Mouse (Mus musculus) kidney, postnatal 0 days (tissue): ENCODE results near the gene Rftn1. TPM values are rescaled to one million over a fixed set of nuclear protein-coding genes. Genes with fewer than 3 reads are reported as not detected.

Experiments
- ATAC-seq: fragments of 200-750 bp; cut with Nextera tagmentation; replicated peaks from 2 replicates; pipeline ENCODE4 v1.8.0; 2017; ENCODE audit warnings: low read depth, moderate number of reproducible peaks, moderate TSS enrichment, moderate library complexity; ENCODE audit not compliant: low FRiP score
- DNase-seq: peaks from one replicate; pipeline ENCODE4 v3.0.0-alpha.2; 2016; ENCODE audit warnings: low spot score
- H3K27ac ChIP-seq: fragments of 300-500 bp; sonication (generic); 2 replicates; pipeline ENCODE4 v1.5.1; 2014; ENCODE audit warnings: mild to moderate bottlenecking
- H3K27me3 ChIP-seq: fragments of 300-500 bp; sonication (generic); 2 replicates; pipeline ENCODE4 v1.6.1; 2014; ENCODE audit warnings: low read length, mixed read lengths; ENCODE audit not compliant: insufficient read depth
- H3K36me3 ChIP-seq: fragments of 300-500 bp; sonication (generic); 2 replicates; pipeline ENCODE4 v1.6.1; 2014; ENCODE audit warnings: low read length, mixed read lengths; ENCODE audit not compliant: insufficient read depth
- H3K4me1 ChIP-seq: fragments of 300-500 bp; sonication (generic); replicated peaks from 2 replicates; pipeline ENCODE4 v1.6.1; 2014; ENCODE audit warnings: antibody characterized with exemption, low read length, mixed read lengths; ENCODE audit not compliant: insufficient read depth
- H3K4me2 ChIP-seq: fragments of 300-500 bp; sonication (generic); 2 replicates; pipeline ENCODE4 v1.6.1; 2014; ENCODE audit warnings: mild to moderate bottlenecking, low read length, moderate library complexity, mixed read lengths
- H3K4me3 ChIP-seq: fragments of 300-500 bp; sonication (generic); replicated peaks from 2 replicates; pipeline ENCODE4 v1.5.1; 2014; ENCODE audit warnings: low read depth, low read length
- H3K9ac ChIP-seq: fragments of 300-500 bp; sonication (generic); 2 replicates; pipeline ENCODE4 v1.6.1; 2014; ENCODE audit warnings: low read depth, low read length
- H3K9me3 ChIP-seq: fragments of 300-500 bp; sonication (generic); replicated peaks from 2 replicates; pipeline ENCODE4 v1.6.1; 2016; ENCODE audit warnings: low read length, inconsistent platforms, mixed read lengths
- CTCF ChIP-seq: IDR thresholded peaks from 2 replicates; pipeline ENCODE4 v1.5.1; 2016; ENCODE audit warnings: antibody characterized with exemption, low read depth, mild to moderate bottlenecking, moderate library complexity
- WGBS: fragments of 180-500 bp; shearing (Covaris S2); extraction: QIAGEN DNeasy Blood & Tissue Kit; methylation state at CpG from one replicate; pipeline ENCODE4 v1.1.7; 2014; 5-methylcytosine and 5-hydroxymethylcytosine counted together
- polyA plus RNA-seq: library from polyadenylated mRNA; unstranded; fragments of >200 nt; fragmentation: Nextera tagmentation; extraction: Ambion mirVana; gene quantifications from 2 replicates; pipeline ENCODE4 v1.2.1, GENCODE M21; 2015

Rftn1 gene
- polyA plus RNA-seq, 1 experiment from 2014 or later, result 11.8 TPM

- no peak for TF ChIP-seq CTCF
- Histone ChIP-seq H3K9me3 (no peaks in the 10 kb centered on the region), H3K4me2 (no peak overlapping the region), H3K4me3 (no peak overlapping the region), H3K4me1 (no peaks in the 10 kb centered on the region), H3K36me3 (no peaks in the 10 kb centered on the region), H3K9ac (no peak overlapping the region), H3K27me3 (no peaks in the 10 kb centered on the region), H3K27ac (no peak overlapping the region)
- 83% methylated on average over 3 of the region's 3 CpGs for WGBS
- no peak for ATAC-seq
- DNase-seq, result no peak
Observed at GRCm38 (mm10) chr17:50002171-50002570, 188.3 kb downstream of the Rftn1 start.

DNA sequence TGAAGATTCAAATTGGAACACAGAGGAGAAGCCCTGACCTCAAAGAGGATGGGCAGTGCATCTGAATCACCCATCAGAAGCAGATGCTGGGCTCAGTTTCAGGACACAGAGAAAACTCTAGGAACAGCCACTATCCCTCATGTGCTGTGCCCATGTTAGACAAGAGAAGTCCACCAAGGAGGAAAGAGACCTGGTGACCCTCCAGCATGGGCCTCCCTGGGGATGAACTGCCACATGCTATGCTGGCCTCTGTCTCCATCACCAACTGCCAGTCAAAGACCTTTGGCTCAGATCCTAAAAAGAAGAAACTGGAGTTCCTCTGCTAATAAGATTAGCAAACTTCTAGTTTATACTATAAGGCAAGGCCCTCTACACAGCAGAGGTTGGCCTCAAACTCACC lies 188.7 kb downstream of the Rftn1 start:
- TF ChIP-seq CTCF, result no peak
- no peak for ATAC-seq
- DNase-seq, result no peak
- Histone ChIP-seq H3K9me3 (no peaks in the 10 kb centered on the region), H3K36me3 (no peaks in the 10 kb centered on the region), H3K4me1 (no peaks in the 10 kb centered on the region), H3K4me3 (no peak overlapping the region), H3K27me3 (no peaks in the 10 kb centered on the region), H3K27ac (no peak overlapping the region), H3K9ac (no peak overlapping the region), H3K4me2 (no peak overlapping the region)

- Histone ChIP-seq H3K27ac (no peak overlapping the region), H3K9me3 (no peaks in the 10 kb centered on the region), H3K9ac (no peak overlapping the region), H3K4me3 (no peak overlapping the region), H3K4me2 (no peak overlapping the region), H3K27me3 (no peaks in the 10 kb centered on the region), H3K36me3 (no peaks in the 10 kb centered on the region), H3K4me1 (no peaks in the 10 kb centered on the region)
- WGBS, result 85% methylated on average over 3 of the region's 3 CpGs
- DNase-seq, result no peak
- no peak for ATAC-seq
- TF ChIP-seq CTCF, result no peak
Observed at GRCm38 (mm10) chr17:50000580-50000979, 189.9 kb downstream of the Rftn1 start.

DNA sequence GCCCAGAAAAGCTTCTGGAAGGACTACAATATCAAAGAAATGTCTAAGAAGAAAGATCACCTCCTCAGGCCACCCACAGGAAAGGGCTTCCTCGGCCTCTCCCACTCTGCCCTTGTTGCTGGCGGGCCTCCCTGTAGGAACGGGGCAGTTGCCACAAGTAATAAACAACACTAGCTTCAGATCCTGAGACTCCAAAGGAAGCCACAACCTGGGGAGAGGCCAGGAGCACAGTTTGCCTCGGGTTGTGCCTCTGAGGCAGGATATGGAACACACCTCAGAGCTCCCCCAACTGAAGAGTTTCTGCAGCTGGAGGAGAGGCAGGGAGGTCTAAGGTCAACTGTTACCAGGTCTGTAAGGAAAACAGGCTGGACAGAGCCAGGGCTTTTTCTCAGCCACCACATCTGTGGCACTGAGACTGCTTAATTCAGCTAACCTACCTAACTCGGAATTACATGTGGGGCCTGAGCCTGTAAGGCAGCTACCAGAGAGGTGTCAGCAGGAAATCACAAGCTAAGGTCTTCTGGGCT lies 193.8 kb downstream of the Rftn1 start:
- H3K27ac ChIP-seq, result no peak overlapping the region
- WGBS, result 27% methylated on average over 5 of the region's 5 CpGs
- no peak overlapping the region for H3K9ac ChIP-seq
- no peak overlapping the region for H3K4me2 ChIP-seq
- ATAC-seq (no peak), DNase-seq (peak; percentile 49)
- no peak overlapping the region for H3K4me3 ChIP-seq
- no peaks in the 10 kb centered on the region for H3K9me3 ChIP-seq
- H3K27me3 ChIP-seq, result no peaks in the 10 kb centered on the region
- no peak for TF ChIP-seq CTCF
- H3K4me1 ChIP-seq, result no peaks in the 10 kb centered on the region
- H3K36me3 ChIP-seq, result no peaks in the 10 kb centered on the region

DNA sequence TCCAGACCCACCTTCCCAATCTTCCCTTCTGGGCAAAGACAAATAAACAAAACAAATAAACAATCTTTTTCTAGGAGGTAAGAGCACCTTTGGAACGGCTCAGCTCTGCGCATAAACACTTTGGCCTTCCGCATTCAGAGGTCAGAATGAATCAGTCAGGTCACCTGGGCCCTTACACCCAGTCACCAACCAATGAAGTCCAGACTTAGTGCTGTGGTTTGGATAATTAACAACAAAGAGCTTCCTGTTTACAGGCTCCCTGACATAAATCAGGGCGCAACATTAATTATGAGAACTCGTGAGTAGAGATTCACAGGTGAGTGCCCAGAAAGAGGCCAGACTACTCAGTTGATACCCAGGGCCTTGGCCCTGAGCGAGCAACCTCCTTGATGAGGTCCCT lies 194.4 kb downstream of the Rftn1 start:
- no peak overlapping the region for H3K4me3 ChIP-seq
- ATAC-seq (no peak), DNase-seq (no peak)
- TF ChIP-seq CTCF, result no peak
- no peak overlapping the region for H3K4me2 ChIP-seq
- no peaks in the 10 kb centered on the region for H3K36me3 ChIP-seq
- no peaks in the 10 kb centered on the region for H3K27me3 ChIP-seq
- H3K9ac ChIP-seq, result no peak overlapping the region
- no peaks in the 10 kb centered on the region for H3K9me3 ChIP-seq
- 66% methylated on average over 6 of the region's 6 CpGs for WGBS
- no peaks in the 10 kb centered on the region for H3K4me1 ChIP-seq
- H3K27ac ChIP-seq, result no peak overlapping the region

DNA sequence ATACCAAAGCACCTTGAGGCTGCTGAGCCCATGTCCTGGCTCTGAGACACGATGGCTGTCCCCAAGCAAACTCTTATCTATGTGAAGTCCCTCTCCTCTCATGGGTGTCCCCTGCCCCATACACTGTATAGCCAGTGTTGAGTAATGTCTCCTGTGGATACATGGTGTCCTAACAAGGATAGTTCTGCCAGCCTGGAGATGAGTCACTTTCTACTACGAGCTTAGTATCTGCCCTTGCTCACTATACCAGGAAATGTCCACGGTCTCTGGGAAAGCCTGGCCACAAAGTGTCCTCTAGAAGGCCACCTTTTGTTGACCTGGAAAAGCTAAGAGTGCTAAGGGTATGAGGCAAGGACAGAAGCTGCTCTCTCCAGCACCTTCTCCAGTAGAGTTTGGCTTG lies 195.2 kb downstream of the Rftn1 start:
- H3K9ac ChIP-seq, result no peak overlapping the region
- no peak for TF ChIP-seq CTCF
- no peak overlapping the region for H3K4me3 ChIP-seq
- no peak for DNase-seq
- no peak overlapping the region for H3K4me2 ChIP-seq
- no peaks in the 10 kb centered on the region for H3K27me3 ChIP-seq
- no peak overlapping the region for H3K27ac ChIP-seq
- no peaks in the 10 kb centered on the region for H3K36me3 ChIP-seq
- no peaks in the 10 kb centered on the region for H3K4me1 ChIP-seq
- no peaks in the 10 kb centered on the region for H3K9me3 ChIP-seq
- WGBS, result 93% methylated on average over 3 of the region's 3 CpGs
- no peak for ATAC-seq

DNA sequence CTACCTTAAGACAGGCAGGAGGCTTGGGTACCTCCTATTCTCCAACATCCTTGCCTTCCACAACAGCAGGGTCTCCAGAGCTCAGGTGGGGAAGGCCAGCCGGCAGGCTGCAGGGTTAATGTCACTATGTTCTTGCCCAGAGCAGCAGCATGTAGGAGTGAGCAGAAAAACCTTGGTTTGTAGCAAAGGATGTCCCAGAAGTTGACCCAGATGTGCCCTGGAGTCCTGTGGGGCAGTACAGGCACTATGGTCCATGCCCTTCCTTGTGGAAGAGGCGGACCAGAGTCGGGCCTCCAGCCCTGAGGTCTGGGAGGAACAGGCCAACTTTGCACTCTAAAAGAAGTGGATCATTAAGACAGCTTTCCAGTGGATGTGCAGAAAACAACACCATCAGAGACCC lies 196.8 kb downstream of the Rftn1 start:
- no peaks in the 10 kb centered on the region for H3K9me3 ChIP-seq
- H3K27ac ChIP-seq, result no peak overlapping the region
- TF ChIP-seq CTCF, result no peak
- H3K4me1 ChIP-seq, result no peaks in the 10 kb centered on the region
- no peaks in the 10 kb centered on the region for H3K36me3 ChIP-seq
- no peak overlapping the region for H3K4me3 ChIP-seq
- no peak overlapping the region for H3K9ac ChIP-seq
- H3K4me2 ChIP-seq, result no peak overlapping the region
- no peak for ATAC-seq
- 80% methylated on average over 3 of the region's 3 CpGs for WGBS
- H3K27me3 ChIP-seq, result no peaks in the 10 kb centered on the region
- no peak for DNase-seq
